Mouse (Mus musculus) testis, postnatal 10 days (tissue): ENCODE results near the gene Fam189a1.

Experiments used
- DNase-seq: peaks from one replicate; pipeline ENCODE4 v3.0.0; 2021; ENCODE audit warnings: low spot score

The Fam189a1 gene

GRCm38 (mm10) chr7:64881387-64881786 is 275.0 kb downstream of the Fam189a1 start:
- no peak for DNase-seq

DNA sequence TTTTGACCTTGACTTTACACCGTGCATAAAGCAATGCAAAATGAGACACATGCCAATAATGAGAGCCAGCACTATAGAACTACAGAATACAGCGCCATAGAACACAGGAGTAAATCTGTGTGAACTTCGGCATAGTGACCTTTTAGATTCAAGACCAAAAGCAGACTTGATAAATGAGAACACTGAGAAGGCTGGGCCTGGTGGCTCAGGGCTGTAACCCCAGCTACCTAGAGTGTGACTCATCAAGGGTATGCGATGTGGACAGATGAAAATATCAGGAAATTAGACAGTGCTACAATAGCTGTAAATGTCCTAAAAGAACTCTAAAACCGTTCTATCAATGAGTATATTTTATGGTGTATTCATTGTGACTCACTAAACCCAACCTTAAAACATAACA is 276.0 kb downstream of the Fam189a1 start:
- no peak for DNase-seq

- no peak for DNase-seq
Observed at GRCm38 (mm10) chr7:64874941-64875340, 281.4 kb downstream of the Fam189a1 start.

- peak; percentile 57 for DNase-seq
Observed at GRCm38 (mm10) chr7:64873266-64873665, 283.1 kb downstream of the Fam189a1 start.

GRCm38 (mm10) chr7:64872743-64873241 is 283.6 kb downstream of the Fam189a1 start, which contains the start of gene Nsmce3:
Gene Nsmce3 (minus strand): TSS chr7:64872997.
- peak; percentile 99 for DNase-seq

GRCm38 (mm10) chr7:64871987-64872742 is 284.2 kb downstream of the Fam189a1 start:
- DNase-seq = no peak

GRCm38 (mm10) chr7:64869549-64870065 is 286.8 kb downstream of the Fam189a1 start:
- DNase-seq = no peak

GRCm38 (mm10) chr7:64863538-64863937 is 292.8 kb downstream of the Fam189a1 start:
- DNase-seq = no peak

DNA sequence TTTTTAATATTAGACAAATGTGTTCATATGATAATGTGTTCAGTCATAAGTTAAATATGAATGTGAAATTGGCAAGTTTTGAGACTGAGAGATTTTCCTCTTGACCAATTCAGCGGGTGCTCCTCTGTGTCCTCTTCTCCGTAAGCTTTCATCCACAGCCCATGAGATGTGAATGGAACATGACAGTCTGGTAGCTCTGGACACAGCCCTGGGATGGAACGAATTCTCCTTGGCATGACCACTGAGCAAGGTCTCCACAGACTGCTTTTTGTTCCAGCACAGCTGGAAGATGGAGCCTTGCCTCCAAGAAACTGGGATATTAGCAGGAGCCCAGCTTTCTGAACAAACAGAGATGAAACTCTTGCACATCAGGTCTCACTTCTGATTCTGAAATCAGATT is 293.4 kb downstream of the Fam189a1 start:
- DNase-seq = no peak

DNA sequence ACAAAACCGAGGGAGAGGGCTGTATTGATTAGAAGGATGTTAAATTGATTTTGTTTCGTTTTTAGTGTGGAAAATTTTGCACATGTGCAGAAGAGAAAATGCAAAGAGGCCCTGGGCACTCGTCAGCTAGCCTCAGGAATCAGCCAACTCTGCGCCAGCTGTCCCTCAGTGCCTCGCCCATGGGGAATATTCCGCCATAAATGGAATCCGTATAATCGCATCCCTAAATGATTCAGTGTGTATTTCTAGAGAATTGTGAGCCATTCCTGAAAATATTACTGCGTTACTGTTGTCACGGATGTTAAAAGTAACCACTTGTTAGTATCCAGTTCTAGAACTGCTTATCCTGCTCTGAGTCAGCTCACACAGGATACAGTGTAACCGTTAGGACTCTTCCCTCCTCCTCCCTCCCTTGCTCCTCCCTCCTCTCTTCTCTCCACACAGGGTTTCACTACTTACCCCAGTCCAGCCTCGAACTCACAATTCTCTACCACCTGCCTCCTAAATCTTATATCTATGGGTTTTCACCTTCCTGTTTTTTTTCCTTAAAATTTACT is 299.8 kb downstream of the Fam189a1 start:
- no peak for DNase-seq

DNA sequence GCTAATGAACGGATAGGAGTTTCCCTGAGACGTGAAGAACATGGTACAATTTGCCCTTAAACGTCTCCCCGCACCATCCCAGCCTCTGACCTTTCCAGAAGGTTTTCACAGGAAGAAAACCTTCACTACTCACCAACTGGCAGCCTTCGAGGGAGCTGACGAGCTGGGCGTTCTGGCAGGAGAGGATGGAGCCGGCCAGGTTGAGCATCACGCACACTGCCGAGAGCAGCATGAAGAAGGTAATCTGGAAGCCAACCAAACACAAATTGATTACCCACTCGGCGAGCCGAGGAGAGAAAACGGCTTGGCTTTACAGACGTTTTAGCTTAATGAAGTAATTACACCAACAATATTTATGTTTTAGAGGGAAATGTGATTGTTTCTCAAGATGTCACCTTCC is 300.4 kb downstream of the Fam189a1 start:
- DNase-seq = no peak

- no peak for DNase-seq
Observed at GRCm38 (mm10) chr7:64855389-64855927, 300.9 kb downstream of the Fam189a1 start.

DNA sequence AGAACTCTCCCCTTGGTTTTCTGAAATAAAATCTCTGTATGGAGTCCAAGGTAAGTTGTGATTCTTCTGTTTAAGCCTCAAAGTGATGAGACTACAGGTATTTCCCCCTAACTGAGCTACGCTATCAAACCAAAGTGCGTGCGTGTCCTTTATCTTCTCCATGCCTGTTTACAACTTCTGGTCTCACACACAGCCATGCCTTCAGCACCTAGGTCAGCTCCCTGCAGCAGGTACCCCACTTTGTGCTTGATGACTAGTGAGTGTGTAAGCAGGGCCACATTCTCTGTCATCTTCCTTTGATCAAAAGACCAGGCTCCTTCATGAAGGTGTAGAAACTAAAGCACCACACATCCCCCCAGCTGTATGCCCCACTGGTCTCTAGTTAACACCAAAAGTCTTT is 305.6 kb downstream of the Fam189a1 start:
- DNase-seq = no peak

DNA sequence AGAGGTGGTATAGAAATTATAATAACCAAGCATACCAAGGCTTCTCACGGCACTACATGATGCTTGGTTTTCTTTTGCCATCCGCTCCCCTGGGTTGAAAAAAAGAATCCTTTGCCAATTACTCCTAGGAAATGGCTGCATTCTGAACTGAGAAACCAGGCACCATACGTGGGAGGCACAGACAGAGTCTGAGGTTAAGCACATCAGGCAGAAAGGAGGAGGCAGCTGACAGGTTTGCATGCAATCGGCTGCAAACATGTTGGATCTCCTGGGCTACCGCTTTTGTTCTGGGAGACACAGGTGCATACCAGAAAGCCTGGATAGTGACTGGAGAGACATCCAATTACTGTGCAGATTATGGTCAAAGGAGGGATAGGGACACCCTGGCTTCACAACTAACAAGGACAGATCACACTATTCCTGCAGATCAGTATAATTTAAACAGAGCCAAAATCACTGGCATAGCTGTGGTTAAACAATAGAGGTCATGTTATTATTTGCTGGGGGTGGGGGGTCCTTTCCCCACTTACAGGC is 308.9 kb downstream of the Fam189a1 start:
- no peak for DNase-seq

DNA sequence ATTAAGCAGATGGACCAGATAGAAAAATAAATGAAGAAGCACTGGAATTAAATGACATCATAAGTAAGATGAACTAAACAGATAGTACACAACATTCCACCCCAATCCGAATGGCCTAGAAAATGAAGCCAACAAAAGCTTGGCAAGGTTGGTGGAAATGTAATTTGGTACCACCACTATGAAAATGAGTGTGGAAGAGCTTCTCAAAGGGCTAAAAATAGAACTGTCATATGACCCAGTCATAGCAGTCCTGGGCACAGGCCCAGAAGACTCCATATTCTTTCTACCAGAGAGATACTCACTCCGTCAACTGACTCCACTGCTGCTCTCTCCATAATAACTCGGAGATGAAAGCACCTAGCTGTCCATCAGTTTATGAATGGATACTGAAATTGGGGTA is 310.3 kb downstream of the Fam189a1 start:
- DNase-seq = no peak

DNA sequence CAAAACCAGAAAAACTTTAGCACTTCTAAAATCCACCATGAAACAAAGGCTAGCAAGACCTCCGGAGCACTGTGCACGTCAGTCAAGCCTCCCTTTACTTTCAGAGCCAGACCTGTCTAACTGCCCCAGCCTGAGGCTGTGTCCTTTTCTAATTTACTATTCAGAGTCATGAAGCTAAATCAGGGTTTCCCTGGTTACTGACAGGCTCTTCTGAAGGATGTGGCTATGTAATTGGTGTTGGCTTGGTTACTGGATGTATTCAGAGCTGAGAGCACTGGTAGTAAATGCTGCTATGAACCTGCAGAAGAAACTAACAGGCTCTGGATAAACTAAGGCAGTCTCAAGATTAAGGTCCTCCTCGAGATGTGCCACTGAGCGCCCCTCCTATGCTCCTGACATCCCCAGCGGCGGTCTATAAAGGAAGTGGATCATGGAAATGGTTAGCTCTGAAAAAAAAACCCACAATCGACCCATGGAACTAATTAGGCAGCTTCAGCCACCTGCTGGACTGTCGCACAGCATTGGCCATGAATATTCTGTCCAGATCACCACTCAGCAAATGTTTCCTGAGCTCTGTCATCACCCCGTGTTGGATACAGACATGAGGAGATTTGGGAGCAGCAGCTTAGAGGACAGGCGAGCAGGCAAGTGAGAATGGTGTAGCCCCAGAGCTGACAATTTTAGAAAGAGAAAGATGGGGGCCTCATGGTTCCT is 315.3 kb downstream of the Fam189a1 start:
- DNase-seq = no peak

GRCm38 (mm10) chr7:64840576-64840895 is 315.8 kb downstream of the Fam189a1 start:
- DNase-seq = no peak

DNA sequence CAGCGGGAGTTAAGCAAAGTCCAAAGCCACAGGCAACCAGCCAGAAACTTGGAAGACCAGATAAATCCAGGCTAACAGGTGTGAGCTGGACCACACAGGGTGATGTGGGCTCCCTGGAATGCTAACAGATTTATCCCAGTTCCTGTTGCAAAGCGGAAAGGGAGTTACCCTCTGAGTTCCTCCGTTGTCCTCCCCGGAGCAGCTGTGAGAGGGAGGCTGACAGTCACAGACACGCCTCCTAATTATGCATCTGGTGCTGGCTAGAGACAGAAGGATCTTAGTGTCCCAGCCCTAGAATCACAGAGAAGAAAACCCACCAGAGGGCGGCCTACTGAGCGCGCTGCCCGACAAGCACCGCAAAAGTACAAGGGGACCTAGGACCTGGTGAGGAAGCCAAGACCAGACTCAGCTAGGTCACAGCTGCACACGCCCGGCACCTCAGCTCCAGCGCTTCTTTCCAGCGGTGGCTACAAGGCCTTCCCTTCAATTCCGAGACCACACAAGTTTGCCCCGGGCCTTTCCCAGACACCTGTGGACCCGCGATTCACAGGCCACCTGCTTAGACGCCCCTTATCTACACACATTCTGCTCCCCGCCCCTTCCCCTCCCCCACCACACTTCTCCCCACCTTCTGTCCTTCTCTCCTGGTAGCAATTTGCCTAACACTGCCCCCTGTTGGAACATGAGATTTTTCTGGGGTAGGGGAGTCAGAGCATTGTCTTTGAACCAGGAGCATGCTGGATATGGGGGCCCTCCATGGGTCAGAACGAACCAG is 316.4 kb downstream of the Fam189a1 start:
- peak; percentile 66 for DNase-seq

DNA sequence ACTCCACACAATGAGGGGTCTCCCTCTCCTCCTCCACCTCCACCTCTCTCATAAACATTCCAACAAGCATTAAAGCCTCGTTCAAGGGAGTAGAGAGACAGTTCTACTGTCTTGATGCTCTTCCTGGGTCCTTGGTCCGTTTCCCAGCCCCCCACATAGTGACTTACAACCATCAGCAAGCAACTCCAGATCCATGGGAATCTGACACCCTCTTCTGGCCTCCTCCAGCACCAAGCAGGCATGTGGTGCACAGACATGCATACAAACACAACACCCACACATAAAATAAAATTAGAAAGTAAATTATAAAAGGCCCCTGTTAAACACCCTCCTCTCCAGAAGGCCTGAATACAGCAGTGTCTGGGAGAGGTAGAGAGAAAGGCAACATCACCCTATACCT is 317.1 kb downstream of the Fam189a1 start:
- no peak for DNase-seq

- DNase-seq = no peak
Observed at GRCm38 (mm10) chr7:64830214-64830995, 326.0 kb downstream of the Fam189a1 start.

GRCm38 (mm10) chr7:64821081-64821480 is 335.3 kb downstream of the Fam189a1 start:
- DNase-seq = no peak
